Mouse (Mus musculus) embryo, embryonic 9.5 days (tissue): ENCODE results near the gene Slc4a3.

Experiments used
- DNase-seq: peaks from one replicate; pipeline ENCODE4 v3.0.0-alpha.2; 2017; ENCODE audit errors: extremely low spot score

Gene Slc4a3

DNA sequence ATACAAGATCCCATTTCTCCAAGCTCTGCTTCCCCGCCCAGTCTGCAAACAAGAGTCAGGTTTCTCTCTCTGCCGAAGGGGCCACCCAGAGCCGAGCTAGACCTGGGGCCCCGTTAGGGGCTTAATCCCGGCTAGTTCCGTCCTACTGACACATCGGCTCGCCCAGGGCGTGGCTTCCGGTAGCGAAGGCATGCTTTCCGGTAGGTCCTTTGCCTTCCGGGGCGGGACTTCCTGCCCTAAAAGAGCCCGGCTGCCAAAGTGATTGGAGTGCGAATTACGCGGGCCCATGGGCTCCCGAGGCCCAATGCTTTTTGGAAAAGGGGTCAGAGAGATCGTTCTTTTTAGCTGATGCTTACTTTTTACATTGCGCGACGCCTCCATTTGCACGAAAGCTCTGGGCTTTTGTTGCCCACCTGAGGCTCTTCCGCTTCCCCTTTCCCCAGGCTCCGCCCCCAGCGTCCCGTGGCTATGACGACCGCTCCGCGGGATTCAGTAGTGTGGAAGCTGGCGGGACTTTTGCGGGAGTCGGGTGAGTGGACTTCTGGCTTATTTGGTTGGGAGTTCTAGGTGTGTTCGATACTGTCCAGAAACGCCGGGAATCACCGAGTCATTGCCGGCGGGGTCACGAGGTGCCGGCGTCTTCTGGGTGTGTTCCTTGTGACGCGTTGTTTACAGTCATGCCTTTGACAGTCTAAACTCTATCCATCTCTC, 24.6 kb upstream of the Slc4a3 start, which contains the start of gene Stk11ip:
Stk11ip (plus strand) TSS at position 209 of the 711 bp plus-strand sequence.
- DNase-seq, result peak; percentile 94

DNA sequence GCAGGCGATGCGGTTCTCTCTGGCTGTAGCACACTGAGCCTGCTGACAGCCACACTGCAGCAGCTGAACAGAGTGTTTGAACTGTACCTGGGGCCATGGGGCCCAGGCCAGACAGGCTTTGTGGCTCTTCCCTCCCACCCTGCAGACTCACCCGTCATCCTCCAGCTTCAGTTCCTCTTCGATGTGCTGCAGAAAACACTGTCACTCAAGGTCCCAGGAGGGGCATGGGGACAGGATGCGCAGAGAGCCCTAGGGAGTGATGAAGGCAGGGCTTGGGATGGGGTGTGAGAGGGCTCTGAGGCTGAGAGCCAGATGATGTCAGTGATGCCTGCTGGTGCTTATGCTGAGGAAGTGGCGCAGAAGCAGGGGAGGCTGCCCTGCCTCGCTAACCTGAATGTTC, 21.4 kb upstream of the Slc4a3 start:
- DNase-seq, result no peak

DNA sequence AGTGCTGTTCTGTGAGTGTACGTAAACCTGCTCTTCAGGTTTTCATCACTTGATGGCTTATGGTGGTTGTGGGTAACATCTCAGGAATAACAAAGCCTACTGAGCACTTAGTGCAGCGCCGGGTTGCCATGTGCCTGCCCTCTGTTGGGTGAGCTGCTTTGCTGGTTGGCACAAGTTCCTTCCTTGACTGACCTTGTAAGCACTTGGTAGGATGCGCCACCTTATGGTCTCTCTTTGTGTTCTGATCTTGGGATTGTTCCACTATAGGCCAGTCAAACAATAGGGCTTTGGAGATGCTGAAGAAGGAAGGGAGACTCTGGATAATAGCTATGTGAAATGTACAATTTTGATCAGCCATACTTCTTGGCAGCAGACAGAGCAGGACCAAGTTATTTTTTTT, 15.5 kb upstream of the Slc4a3 start:
- DNase-seq, result no peak

DNA sequence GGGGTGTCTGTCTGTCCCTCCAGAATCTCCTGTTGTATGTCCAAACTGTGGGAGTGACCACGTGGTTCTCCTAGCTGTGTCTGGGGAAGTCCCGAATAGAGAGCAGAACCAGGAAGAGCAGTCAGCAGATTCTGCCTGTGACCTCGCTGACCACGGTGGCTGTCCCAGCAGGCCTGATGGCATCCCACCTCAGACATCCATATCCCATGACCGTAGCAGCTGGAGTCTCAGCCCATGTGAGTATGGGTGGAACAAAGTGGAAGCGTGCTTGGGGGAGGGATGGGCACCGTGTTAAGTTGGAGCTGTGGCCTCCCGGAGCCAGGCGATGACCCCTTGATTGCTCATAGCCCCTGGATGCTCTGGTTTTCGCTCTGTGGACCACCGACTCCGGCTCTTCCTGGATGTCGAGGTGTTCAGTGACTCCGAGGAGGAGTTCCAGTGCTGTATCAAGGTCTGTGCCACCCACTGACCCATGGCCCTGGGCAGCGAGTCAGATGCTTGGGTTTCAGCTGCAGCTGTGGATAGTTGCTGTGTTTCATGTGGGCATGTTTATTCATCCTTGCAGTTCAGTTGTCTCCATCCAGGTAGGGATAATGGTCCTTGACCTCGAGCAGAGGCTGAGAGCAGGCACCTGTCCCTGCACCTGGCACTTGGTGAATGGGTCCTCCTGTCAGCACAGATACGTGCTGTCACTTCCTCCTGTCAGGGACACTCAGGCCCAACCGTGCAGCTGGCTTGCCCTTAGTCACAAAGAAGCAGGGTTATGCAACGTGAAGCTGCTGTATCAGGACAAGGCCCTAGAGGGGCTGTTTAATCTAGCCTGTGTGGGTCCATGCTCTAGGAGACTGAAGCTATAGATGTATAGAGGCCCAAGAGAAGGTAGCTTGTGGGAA, 13.5 kb upstream of the Slc4a3 start:
- DNase-seq, result no peak

DNA sequence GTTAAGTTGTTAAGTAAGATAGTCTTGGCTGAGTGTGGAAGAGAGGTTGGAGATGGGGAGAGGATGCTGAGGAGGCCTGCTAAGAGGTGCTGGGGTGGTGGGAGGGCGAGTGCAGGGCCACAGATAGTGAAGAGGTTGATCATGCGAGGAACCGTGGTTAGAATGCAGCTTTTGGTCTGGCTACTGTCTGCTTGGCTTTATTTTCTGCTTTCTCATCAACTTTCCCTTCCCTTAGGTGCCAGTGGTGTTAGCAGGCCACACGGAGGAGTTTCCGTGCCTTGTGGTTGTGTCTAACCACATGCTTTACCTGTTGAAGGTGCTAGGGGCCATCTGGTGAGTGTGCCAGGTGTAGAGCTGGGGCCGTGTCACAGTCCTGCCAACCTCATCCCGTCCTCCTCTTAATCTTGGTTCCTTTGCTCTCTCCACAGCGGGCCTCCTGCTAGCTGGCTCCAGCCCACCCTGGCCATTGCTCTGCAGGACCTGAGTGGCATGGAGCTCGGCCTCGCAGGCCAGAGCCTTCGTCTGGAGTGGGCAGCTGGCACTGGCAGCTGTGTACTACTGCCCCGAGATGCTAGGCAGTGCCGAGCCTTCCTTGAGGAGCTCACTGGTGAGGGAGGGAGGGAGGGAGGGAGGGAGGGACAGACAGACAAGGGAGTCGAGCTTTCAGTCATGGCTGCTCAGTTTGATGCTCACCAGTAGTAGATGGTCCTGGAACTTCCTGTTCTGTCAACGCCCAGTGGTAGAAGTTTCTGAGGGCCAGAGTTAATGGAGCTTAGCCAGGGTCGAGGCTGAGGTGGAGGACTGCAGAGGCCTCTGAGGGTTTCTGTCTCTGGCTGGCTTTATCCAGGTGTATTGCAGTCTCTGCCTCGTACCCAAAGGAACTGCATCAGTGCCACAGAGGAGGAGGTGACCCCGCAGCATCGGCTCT, 12.5 kb upstream of the Slc4a3 start:
- DNase-seq, result no peak

DNA sequence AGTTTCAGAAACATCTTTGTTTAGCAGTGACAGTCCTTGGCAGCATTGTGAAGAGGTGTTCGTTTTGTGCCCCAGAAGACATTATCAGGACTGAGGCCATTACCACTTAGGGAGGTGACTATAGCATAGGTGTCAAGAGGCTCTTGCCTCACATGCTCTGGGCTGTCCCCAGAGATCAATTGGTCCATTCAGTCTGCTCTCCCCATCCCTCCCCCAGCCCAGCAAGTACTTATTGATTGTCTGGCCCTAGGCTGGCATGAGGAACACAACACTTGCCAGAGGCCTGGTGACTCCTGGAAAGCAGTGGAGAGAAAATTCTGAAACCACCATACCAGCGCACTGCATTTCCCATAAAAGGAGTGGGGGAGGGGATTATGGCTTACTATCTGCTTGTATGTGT, 8.5 kb upstream of the Slc4a3 start:
- no peak for DNase-seq

DNA sequence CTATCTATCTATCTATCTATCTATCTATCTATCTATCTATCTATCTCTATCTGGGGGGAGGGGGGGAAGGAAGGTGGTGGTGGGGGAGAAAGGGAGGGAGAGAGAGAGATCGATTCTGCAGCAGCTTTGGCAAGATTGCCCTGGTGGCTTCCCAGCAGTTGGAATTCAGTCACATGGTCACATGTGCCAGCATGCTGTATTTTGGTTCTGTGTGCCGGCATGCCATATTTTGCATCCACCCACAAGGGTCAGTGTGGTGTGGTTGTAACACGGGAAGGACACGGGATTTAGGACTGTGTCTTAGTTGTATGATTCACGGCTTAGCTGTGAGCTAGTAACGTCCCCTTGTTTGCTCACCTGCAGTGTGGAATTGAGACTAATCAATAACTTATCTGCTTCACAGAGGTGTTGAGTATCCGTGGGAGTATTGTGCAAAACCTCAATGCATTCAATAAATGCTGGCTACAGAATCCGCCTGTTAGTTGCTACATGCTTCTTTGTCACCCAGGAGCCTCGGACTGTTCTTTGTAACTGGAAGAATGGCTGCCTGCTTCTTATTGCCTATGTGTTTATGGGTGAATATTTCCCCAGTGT, 7.4 kb upstream of the Slc4a3 start:
- no peak for DNase-seq

DNA sequence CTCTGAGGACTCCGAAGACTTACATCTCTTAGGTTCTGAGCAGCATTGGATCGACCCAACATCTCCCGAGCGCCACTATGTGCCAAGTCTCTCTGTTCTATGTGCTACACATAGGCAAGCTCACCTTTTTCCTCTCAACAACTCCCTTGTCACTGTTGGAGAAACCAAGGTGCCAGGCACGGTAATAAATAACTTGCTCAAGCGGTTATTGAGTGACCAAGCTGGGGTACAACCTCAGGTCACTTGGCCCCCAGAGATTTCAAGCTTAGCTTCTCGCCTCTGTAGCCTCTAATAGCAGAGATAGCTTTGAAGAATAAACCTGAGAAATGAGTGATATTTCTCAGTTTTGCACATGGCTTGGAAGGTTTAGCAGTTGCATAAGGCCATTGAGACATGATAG, 4.6 kb upstream of the Slc4a3 start:
- DNase-seq, result no peak

DNA sequence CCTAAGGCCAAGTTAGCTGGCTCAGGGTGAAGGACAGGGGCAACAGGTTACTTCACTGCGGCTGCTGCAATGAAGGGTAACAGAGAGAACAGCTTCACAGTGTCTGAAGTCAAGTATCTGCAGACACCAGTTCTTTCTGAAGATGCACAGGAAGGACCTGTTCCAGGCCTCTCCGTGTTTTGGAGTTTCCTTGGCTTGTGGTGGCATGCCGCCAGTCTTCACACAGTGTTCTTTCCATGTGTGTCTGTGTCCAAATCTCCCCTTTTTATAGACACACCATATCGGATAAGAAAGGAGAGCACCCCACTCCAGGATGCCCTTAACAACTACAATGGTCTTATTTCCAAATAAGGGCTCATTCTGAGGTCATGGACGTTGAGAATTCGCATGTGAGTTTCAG, 1.7 kb upstream of the Slc4a3 start:
- no peak for DNase-seq

DNA sequence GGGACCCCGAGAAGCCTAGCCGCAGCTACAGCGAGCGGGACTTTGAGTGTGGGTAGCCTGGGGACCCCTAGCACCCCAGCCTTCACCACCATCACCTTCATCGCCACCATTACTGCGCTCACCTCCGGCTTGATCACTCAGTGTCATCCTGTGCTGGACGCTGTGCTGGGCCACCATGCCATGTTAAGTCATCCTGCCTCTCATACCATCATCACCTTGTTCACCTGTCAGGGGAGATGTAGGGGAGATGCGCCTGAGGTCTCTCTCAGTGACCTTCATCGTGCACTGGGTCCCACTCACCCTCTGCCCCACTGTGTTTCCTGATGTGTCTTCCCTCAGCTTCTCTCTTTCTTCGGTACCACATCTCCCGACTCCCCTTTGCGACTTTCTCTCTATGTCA, 1.3 kb downstream of the Slc4a3 start:
- no peak for DNase-seq

DNA sequence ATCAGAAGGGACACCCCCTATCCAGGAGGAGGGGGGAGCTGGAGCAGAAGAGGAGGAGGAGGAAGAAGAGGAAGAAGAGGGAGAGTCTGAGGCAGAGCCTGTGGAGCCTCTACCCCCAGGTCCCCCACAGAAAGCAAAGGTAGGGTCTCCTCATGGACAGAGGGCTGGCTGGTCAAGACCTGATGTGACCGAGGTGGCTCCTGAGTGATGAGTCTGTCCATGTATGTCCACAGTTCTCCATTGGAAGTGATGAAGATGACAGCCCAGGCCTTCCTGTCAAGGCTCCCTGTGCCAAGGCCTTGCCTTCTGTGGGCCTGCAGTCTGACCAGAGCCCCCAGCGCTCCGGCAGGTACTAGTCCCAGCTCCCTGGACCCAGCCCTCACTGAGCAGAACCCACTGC, 2.0 kb downstream of the Slc4a3 start:
- no peak for DNase-seq

DNA sequence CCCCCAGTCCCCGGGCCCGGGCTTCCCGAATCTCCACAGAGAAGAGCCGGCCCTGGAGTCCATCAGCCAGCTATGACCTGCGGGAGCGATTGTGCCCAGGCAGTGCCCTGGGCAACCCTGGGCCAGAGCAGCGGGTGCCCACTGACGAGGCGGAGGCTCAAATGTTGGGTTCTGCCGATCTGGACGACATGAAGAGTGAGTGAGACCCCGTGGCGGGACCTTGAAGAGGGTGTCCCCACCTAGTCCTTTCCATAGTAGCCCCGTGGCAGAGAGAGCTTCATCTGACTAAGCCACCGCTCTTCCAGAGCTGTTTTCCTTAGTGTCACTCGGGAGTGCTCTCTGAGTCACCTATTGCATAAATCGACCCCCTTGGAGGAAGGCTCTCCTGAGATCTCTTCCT, 2.8 kb downstream of the Slc4a3 start:
- no peak for DNase-seq

DNA sequence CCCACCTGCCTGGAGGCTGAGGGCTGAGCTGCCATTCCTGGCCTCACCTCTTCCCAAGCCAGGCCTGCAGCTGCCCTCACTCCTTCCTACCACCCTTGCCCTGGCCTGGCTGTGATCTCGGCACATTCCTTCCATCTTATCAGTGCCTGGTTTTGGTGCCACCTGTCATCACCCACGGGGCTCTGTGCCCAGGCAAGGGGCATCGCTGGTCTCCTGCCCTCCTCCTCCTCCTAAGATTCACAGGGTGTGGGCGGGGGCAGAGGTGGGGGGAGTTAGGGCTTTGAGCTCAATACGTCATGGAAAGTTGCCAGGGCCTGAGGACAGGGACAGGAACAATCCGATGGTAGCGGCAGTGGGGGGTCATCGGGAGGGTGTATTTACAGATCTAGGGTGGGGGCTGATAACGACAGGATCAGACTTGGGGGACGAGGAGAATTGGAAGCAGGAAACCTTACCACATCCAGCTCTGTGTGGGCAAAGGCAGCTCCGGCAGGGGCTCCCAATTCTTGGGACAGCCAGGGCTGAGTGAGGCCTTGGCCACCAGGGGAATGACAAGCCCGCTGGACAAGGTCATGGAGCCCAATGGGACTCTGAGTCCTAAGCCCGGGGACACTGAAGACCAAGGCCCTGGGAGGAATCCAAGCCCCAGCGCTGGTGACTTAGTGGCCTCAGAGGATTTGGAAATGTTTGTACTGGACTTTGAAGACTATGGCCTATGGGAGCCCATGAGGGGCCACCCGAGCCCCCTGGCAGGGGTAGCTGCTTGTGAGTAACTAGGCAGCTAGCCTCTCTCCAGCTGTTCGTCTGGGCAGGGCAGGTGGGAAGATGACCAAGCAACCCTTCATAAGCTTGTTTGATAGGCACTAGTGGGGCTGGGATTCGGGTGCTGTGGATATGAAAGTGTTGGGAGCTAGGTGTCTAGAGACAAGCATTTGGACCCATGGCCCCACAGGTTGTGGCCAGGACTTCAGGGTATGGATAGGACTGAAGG, 3.5 kb downstream of the Slc4a3 start:
- no peak for DNase-seq

DNA sequence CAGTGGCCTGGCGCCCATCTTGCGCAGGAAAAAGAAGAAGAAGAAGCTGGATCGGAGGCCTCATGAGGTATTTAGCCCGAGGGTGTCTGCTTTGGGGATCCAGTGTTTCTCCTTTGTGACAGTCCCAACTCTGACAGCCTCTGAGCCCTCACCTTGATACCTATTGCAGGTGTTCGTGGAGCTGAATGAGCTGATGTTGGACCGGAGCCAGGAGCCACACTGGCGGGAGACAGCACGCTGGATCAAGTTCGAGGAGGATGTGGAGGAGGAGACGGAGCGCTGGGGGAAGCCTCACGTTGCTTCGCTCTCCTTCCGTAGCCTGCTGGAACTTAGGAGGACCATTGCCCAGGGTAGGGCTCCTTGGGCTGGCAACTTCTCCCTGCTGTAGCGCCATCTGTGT, 4.5 kb downstream of the Slc4a3 start:
- DNase-seq, result no peak

DNA sequence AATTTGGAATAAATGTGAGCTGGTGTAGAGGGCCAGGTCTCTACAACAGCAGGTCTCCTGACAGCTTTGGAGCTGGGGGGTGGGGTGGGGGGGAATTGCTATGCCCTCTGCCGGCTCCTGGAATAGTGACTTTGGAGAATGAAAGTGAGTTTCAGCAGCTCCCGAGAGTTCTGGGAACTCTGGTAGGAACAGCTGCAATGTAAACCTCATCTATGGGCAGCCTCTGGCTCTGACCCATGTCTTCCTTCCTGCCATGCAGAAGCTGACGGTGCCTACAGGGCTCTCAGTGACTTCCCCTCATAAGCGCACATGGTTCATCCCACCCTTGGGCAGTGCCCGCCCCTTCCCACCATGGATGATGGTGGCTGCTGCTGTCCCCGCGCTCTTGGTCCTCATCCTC, 9.6 kb downstream of the Slc4a3 start:
- no peak for DNase-seq

DNA sequence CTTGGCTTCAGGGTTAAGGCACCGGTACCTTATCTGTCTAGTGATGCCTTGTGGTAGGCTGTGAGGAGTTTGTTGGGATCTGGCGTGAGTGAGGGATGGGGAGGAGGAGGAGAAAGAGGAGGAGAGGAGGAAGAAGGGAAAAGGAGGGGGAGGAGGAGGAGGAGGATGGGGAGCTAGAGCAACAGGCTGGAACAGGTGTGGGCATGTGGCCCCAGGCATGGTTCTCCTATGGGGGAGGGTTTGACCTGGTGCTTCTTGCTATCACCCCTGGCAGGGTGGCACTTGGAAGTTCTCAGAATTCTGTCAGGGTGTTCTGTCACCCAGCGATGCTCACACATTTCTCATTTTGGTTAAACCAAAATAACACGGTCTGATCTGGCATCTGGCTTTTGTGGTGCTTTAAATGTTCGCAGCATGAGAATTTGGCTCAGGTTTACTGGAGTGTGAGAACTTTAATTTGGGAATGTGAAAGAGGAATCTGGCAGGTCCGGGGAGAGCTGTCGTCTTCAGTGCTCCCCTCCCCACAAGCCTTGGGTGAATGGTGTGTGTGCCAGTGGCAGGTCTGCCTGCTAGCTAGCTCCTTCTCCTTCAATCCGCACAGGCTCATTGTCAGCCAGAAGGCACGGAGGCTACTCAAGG, 10.2 kb downstream of the Slc4a3 start:
- no peak for DNase-seq

DNA sequence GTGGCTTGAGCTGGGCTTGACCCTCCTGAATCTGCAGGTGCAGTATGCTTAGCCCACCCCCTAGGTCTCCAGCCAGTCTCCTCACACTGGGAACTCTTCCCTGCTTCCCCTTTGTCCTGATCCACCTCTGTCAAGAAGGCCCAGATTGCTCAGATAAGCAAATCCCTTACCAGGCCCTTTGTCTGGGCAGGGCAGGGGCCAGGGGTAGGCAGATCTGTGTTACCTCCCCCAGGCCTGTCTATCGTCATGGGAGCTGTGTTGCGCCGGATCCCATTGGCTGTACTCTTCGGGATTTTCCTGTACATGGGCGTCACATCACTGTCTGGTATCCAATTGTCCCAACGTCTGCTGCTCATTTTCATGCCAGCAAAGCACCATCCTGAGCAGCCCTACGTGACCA, 11.0 kb downstream of the Slc4a3 start:
- DNase-seq, result no peak

DNA sequence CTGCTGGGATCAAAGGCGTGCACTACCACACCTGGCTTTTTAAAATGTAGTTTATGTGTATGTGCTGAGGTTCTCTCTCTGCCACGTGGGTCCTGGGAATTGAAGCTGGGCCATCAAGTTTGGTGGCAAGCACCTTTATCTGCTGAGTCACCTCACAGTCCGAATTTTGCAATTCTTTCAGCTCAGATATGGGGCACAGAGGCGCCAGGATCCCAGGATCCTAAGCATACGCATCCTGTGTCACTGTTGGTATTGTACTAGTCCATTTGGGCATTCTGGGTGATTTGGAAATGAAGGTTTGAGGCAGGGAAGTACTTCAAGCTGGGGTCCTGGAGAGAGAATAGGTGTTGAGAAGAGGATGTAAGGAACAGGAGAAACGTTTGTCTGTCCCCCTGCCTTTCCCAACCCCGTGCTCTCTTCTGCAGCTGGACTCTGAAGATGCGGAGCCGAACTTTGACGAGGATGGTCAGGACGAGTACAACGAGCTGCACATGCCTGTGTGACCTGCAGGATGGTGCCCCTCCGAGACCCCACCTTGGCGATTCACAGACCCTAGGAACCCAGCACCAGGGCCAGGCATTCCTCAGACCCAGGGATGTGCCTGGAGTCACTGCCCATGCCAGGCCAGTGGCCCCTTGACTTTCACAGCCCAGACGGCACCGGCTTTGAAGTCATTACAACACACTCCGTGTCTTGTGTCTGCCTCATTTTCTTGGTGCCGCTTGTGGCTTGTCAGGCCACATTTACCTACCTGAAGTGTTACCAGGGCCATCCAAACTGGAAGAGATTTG, 12.5 kb downstream of the Slc4a3 start:
- DNase-seq, result no peak
